Mouse (Mus musculus): Measurements from ENCODE around the gene Med17. TPM values are rescaled to one million over a fixed set of nuclear protein-coding genes. Genes with fewer than 3 reads are reported as not detected.

The Med17 gene
- total RNA-seq, 2 experiments from 2014 or later: 8.1 to 9.4 TPM

DNA sequence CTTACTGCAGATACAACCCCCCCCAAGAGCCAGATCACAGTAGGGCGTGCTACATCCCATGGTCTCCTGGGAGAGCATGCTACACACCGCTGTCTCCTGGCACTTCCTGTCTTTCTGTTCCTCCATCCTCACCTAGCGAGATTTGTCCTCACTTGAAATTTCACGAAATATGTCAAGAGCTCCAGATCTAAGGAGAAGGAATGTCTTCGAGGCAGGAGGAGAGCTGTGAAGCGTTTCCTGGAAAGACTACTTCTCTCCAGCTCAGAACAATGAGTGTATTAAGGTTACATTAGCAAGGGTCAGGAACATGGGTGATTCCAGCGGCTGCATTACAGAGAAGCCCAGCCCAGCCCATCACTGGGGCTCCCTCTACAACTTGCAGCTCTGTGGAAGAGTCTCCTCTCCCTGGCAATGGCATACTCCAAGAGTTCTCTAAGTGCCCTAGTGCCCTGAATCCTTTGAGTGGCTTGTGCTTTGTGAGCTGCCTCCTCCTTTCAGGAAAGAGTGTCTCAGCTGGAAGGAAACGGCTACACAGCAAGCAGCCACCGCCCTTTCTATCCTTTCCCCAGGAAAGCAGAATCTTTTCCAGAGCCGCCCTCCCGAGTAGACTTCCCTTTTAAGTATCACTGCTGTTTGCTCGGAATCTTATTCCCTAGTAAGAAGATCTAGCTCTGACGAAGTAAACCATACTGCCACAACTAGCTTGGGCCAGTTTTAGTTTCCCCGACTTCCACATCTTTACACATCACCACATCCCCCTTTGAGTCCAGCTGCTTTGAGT, 42.0 kb downstream of the Med17 start:
- no peak for DNase-seq

DNA sequence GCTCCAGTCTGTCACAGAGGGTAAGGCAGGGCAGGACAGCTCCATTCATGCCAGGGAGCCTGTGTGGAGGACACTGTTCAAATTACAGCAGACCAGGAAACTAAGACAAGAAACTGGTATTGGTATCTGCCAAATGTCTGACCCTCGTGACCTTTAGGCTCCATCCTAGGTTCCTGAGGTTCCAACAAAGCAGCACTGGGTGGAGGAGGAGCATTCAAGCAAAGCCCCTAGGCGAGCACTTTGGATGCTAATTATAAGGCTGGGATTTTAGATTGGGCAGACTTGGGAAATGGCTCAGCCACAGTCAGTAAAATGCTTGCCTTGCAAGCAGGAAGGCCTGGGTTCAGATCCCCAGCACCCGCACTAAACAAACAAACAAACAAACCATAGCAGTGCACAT, 43.7 kb downstream of the Med17 start:
- no peak for DNase-seq

DNA sequence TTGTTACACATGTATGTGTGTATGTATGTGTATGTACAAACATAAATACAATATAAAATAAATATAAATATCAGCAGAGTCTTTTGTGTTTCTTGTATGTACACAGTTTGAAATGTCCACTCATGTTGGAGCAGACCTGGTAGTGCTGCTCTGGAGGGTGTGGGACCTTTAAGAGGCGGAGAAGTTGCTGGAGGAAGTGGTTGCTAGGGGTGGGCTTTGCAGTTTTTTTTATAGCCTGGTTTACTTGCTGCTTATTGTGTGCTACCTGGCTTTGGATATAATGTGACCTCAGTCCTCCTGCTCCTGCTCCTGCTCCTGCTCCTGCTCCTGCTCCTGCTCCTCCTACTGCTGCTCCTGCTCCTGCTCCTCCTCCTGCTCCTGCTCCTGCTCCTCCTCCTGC, 46.1 kb downstream of the Med17 start:
- no peak for DNase-seq

DNA sequence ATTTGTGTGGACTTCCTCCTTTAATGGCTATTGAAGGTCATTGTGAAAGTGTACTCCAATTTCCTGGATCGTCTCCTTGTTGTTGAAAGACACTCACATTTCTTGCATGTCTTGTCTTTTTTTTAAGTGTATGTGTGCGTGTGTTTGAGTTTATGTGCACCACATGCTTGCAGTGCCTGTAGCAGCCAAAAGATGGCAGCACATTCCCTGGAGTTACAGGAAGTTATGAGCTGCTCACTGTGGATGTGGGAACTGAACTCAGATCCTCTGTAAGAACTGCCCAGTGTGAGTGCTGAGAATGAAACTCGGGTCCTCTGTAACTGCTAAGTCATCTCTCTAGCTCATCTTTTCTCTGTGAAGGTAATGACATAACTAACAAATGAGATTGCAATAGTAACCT, 47.3 kb downstream of the Med17 start:
- no peak for DNase-seq

DNA sequence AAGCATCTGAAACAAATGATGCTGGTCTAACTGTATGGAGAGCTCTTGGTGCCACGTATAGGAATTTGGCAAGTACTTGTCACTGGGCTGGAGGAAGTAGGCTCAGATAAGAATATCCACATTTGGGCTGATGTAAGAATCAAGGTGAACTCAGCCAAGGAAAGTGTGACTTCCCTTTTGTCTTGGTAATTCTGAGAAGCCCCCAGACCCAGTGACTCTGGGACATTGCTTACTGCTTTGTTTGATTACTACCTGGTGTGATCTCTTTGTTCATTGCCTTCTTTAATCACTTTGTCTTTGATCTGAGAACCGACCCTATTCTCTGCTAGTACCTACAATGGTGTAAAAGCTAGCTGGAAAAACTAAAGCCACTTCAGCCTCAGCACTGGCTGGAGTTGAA, 54.8 kb downstream of the Med17 start:
- DNase-seq: no peak

DNA sequence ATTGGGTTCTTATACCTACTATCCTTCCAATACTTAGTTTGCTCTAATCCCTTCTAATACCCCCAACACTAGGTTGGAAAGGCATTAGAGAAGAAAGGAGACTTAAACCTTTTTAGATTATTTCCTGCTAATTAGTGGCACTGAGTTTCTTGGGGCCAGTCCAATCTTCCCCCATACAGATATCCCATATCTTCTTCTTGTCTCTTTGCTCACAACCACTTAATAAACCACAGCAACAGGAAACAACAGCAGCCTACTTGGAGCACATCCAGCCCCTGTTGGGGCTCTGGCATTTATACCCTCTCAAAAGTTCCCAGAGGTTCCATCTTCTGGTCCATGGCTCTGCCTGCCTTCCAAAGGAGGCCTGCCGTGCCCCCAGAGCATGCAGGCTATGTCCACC, 66.0 kb downstream of the Med17 start:
- DNase-seq: no peak

DNA sequence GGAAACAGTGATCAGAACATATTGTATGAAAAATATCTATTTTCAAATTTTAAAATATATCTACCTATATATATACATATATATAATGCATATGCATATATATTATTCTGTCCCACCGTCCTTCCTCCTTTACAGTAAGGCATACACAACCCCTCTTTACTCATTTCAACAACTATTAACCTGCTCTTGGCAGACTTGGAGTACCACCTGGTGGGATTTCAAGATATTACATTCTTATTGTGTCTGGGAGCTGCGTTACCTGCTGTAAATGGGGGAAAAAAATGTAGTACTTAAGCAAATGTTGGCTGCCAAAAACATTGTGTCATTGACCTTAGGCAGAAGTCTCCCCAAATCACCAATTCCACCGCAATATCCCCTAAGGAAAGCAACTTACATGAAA, 67.9 kb downstream of the Med17 start:
- no peak for DNase-seq

Small RNA genes lying within 50 kb of the gene (microRNA-seq; reads per million reads assigned to microRNA genes)
- gene Gm49349 (ENCODE audit: borderline replicate concordance in 2 of 2) (0 reads per million in 2 experiments), gene mmu-mir-7650 (ENCODE audit: borderline replicate concordance in 2 of 2) (0 reads per million in 2 experiments)

Other genes with a start within 250 kb of the Med17 start
- gene Panx1, start 234.5 kb downstream of the Med17 start, total RNA-seq (2021): 10 to 100 TPM; 36.8 to 41.0 TPM
- under 1 TPM; 0.27 to 0.74 TPM for gene Hephl1, start 167.8 kb downstream of the Med17 start, total RNA-seq (2021)
- not detected for gene Vstm5, start 40.9 kb downstream of the Med17 start, total RNA-seq (2021)
- gene Taf1d, start 26.3 kb upstream of the Med17 start, total RNA-seq (2021): 10 to 100 TPM; 65.4 to 80.6 TPM
- gene 4931406C07Rik, start 26.5 kb upstream of the Med17 start, total RNA-seq (2021): 1 to 10 TPM; 2.5 to 7.3 TPM
- gene Cep295, start 77.9 kb upstream of the Med17 start, total RNA-seq (2021): 1 to 10 TPM; 5.9 to 6.1 TPM
- gene Smco4, start 213.5 kb upstream of the Med17 start, total RNA-seq (2021): 10 to 100 TPM in 1 of 2 experiments, 1 to 10 TPM in 1; 9.4 to 11.3 TPM

Measured in gastrocnemius, postnatal 25 days (tissue).